Comparison of ENCODE assay signal across 10 mouse cellular contexts in genomic region chr12:111094073-111094472, GRCm38 (mm10). TPM values are rescaled to one million over a fixed set of nuclear protein-coding genes. Genes with fewer than 3 reads are reported as not detected.
DNase-seq lines count a peak whose midpoint lies in the region; ATAC-seq and TF ChIP-seq lines count a peak whose summit lies in the region.
"Had no signal": no experiment of that assay in that cellular context is flagged by ENCODE, and none has a peak within 500 bp of the region (broad histone marks: within the 10 kb centered on the region; RNA-seq: fewer than 3 reads in every experiment).

No protein-coding gene starts in this region.

- H3K79me2 ChIP-seq in MEL (ENCODE audit: control insufficient read depth, insufficient read depth, low read length, poor library complexity), result peaks cover 7% of the 10 kb centered on the region

- H3K4me1 ChIP-seq in heart, postnatal 0 days (ENCODE audit: control insufficient read depth, insufficient read depth), result no peaks in the 10 kb centered on the region; the same call in 1 of the 2 replicates
- H3K4me1 ChIP-seq in MEL (ENCODE audit: control insufficient read depth in 1 of 2, insufficient read depth in 2 of 2, low read length in 2 of 2), result no peaks in the 10 kb centered on the region; a peak in 1 of 4 replicates
- no peaks in the 10 kb centered on the region for H3K4me1 ChIP-seq in forebrain, embryonic 11.5 days (replicated peaks; ENCODE audit: control insufficient read depth, insufficient read depth, low read length)

- intact Hi-C loops in heart, postnatal 14 days (cut with DNase I), result no loop called here

- H3K9ac ChIP-seq in heart, postnatal 0 days (replicated peaks; ENCODE audit: low read depth, low read length), result no peak overlapping the region
- H3K9ac ChIP-seq in MEL (ENCODE audit: control insufficient read depth, low read depth, low read length, poor library complexity, severe bottlenecking), result no peak overlapping the region
- no peak overlapping the region for H3K9ac ChIP-seq in forebrain, embryonic 11.5 days (ENCODE audit: low read length)

- 58% methylated on average over 5 of the region's 5 CpGs for WGBS in heart, postnatal 0 days
- WGBS in forebrain, embryonic 11.5 days, result 87% methylated on average over 5 of the region's 5 CpGs

- ATAC-seq in heart, postnatal 0 days (ENCODE audit: insufficient read depth, low read depth), result peak; percentile 39; the same call in 1 of the 2 replicates
- peak; percentile 56 to 68 for ATAC-seq in hematopoietic stem cell, adult 5-6 weeks (replicated peaks in 1 of 2; ENCODE audit: insufficient read depth in 1 of 2, low FRiP score in 2 of 2, low TSS enrichment in 1 of 2, low read depth in 1 of 2, poor library complexity in 2 of 2, severe bottlenecking in 2 of 2)
- no peak for ATAC-seq in forebrain, embryonic 11.5 days (replicated peaks; ENCODE audit: low FRiP score)
- ATAC-seq: activated CD4-positive, CD25-positive, alpha-beta regulatory T cell, adult 4 months had no signal

- peak overlapping the region; percentile 40 for H3K27ac ChIP-seq in heart, postnatal 0 days (ENCODE audit: low read depth)
- H3K27ac ChIP-seq in MEL (ENCODE audit: control insufficient read depth, low read depth, low read length), result no peak overlapping the region
- H3K27ac ChIP-seq in forebrain, embryonic 11.5 days (ENCODE audit: low read depth, low read length), result no peak overlapping the region

- H3K36me3 ChIP-seq in heart, postnatal 0 days (replicated peaks; ENCODE audit: control insufficient read depth, insufficient read depth, low read length), result peaks cover 18% of the 10 kb centered on the region; the same call in 1 of the 2 replicates
- peaks cover 0 to 24% of the 10 kb centered on the region in 2 experiments; a peak in 2 of 4 replicates for H3K36me3 ChIP-seq in MEL (ENCODE audit: control insufficient read depth in 1 of 2, insufficient read depth in 2 of 2, low read length in 2 of 2)
- no peaks in the 10 kb centered on the region for H3K36me3 ChIP-seq in forebrain, embryonic 11.5 days (ENCODE audit: control insufficient read depth, insufficient read depth, low read length)

- H3K27me3 ChIP-seq in heart, postnatal 0 days (ENCODE audit: control insufficient read depth, insufficient read depth, low read length), result no peaks in the 10 kb centered on the region
- H3K27me3 ChIP-seq in MEL (ENCODE audit: control insufficient read depth in 1 of 2, insufficient read depth in 2 of 2, low read length in 2 of 2), result no peaks in the 10 kb centered on the region
- H3K27me3 ChIP-seq in forebrain, embryonic 11.5 days (ENCODE audit: control insufficient read depth, insufficient read depth, low read length), result no peaks in the 10 kb centered on the region

- no peak overlapping the region for H3K4me3 ChIP-seq in heart, postnatal 0 days (ENCODE audit: low read depth, low read length)
- H3K4me3 ChIP-seq in MEL (ENCODE audit: control insufficient read depth in 1 of 2, insufficient read depth in 1 of 2, low read depth in 2 of 2, low read length in 2 of 2), result no peak overlapping the region
- H3K4me3 ChIP-seq in forebrain, embryonic 11.5 days (ENCODE audit: low read depth, low read length), result no peak overlapping the region

- TF ChIP-seq RAD21 in MEL (IDR thresholded peaks at IDR 0.05; ENCODE audit: low read depth, low read length), result no peak

- no peak for TF ChIP-seq CTCF in heart, postnatal 0 days (IDR thresholded peaks at IDR 0.05; ENCODE audit: low read depth)
- no peak for TF ChIP-seq CTCF in MEL (IDR thresholded peaks at IDR 0.05 in 2 of 3, conservative IDR thresholded peaks at IDR 0.05 in 1 of 3; ENCODE audit: control insufficient read depth in 1 of 3, insufficient read depth in 1 of 3, low read depth in 2 of 3, low read length in 3 of 3, poor library complexity in 1 of 3, severe bottlenecking in 1 of 3)

- H3K4me2 ChIP-seq in heart, postnatal 0 days (ENCODE audit: low read depth, low read length), result no peak overlapping the region
- no peak overlapping the region for H3K4me2 ChIP-seq in forebrain, embryonic 11.5 days (ENCODE audit: low read depth, low read length, severe bottlenecking)

- H3K9me3 ChIP-seq in heart, postnatal 0 days (replicated peaks; ENCODE audit: control insufficient read depth, low read length), result no peaks in the 10 kb centered on the region
- no peaks in the 10 kb centered on the region for H3K9me3 ChIP-seq in MEL (replicated peaks; ENCODE audit: insufficient read depth, low read length)
- no peaks in the 10 kb centered on the region for H3K9me3 ChIP-seq in forebrain, embryonic 11.5 days (ENCODE audit: control insufficient read depth, low read length)

- DNase-seq in heart, postnatal 0 days (ENCODE audit: low spot score), result peak; percentile 30
- DNase-seq in heart, postnatal 14 days, result no peak
- peak; percentile 60 for DNase-seq in MEL (ENCODE audit: low read depth, low spot score)
- DNase-seq in lung, postnatal 36 days, result peak; percentile 59
- DNase-seq in embryo, embryonic 10 days (ENCODE audit: low spot score), result no peak
- DNase-seq in forebrain, embryonic 11.5 days (ENCODE audit: low spot score), result no peak
- DNase-seq: cerebellum, postnatal 25 days; kidney, adult 11 months had no signal

- TF ChIP-seq EP300 in heart, postnatal 0 days (IDR thresholded peaks at IDR 0.05; ENCODE audit: low read depth), result no peak
- peak; percentile 45 to 54; a peak in 3 of 4 replicates for TF ChIP-seq EP300 in MEL (IDR thresholded peaks at IDR 0.05; ENCODE audit: low read depth in 1 of 2, low read length in 2 of 2)

- no peak for TF ChIP-seq POLR2A in MEL (IDR thresholded peaks at IDR 0.05; ENCODE audit: control insufficient read depth in 1 of 2, insufficient read depth in 1 of 2, low read depth in 1 of 2, low read length in 2 of 2, poor library complexity in 1 of 2)

TF ChIP-seq in MEL, 35 proteins besides CTCF, POLR2A, EP300 and RAD21 (continues in another document):
- TF ChIP-seq NRF1 (IDR thresholded peaks at IDR 0.05; ENCODE audit: insufficient read depth, low read depth, low read length, poor library complexity, severe bottlenecking) (no peak), SIN3A (IDR thresholded peaks at IDR 0.05; ENCODE audit: low read length) (peak; percentile 65; the same call in 1 of the 2 replicates), JUND (IDR thresholded peaks at IDR 0.05; ENCODE audit: low read depth, low read length) (no peak), POLR2AphosphoS5 (IDR thresholded peaks at IDR 0.05; ENCODE audit: borderline replicate concordance, low read depth, low read length) (no peak), MEF2A (IDR thresholded peaks at IDR 0.05; ENCODE audit: extremely low read depth, insufficient replicate concordance, low read depth, low read length, poor library complexity, severe bottlenecking) (no peak), ETS1 (IDR thresholded peaks at IDR 0.05; ENCODE audit: low read depth, low read length) (peak; percentile 13; the same call in 1 of the 2 replicates), RCOR1 (IDR thresholded peaks at IDR 0.05; ENCODE audit: low read depth, low read length) (peak; percentile 81), CHD1 (IDR thresholded peaks at IDR 0.05; ENCODE audit: low read depth, low read length) (no peak), E2F4 (IDR thresholded peaks at IDR 0.05; ENCODE audit: borderline replicate concordance, low read depth, low read length) (no peak), MAFK (IDR thresholded peaks at IDR 0.05; ENCODE audit: borderline replicate concordance, low read depth, low read length) (no peak), ELF1 (IDR thresholded peaks at IDR 0.05; ENCODE audit: low read depth, low read length) (no peak), SMC3 (IDR thresholded peaks at IDR 0.05; ENCODE audit: low read depth, low read length) (no peak), POLR2AphosphoS2 (IDR thresholded peaks at IDR 0.05; ENCODE audit: low read length) (no peak), NELFE (IDR thresholded peaks at IDR 0.05; ENCODE audit: low read depth, low read length) (no peak), TAL1 (IDR thresholded peaks at IDR 0.05; ENCODE audit: low read length) (peak; percentile 83), MYB (IDR thresholded peaks at IDR 0.05; ENCODE audit: low read depth, low read length) (no peak), KAT2A (conservative IDR thresholded peaks at IDR 0.05; ENCODE audit: low read depth, low read length) (no peak), BHLHE40 (IDR thresholded peaks at IDR 0.05; ENCODE audit: borderline replicate concordance, low read depth, low read length) (no peak), ZKSCAN1 (IDR thresholded peaks at IDR 0.05; ENCODE audit: low read depth, low read length) (no peak), TBP (IDR thresholded peaks at IDR 0.05; ENCODE audit: low read depth, low read length) (no peak), HCFC1 (IDR thresholded peaks at IDR 0.05; ENCODE audit: low read depth, low read length) (no peak), ZNF384 (IDR thresholded peaks at IDR 0.05; ENCODE audit: low read depth, low read length) (no peak), CHD2 (IDR thresholded peaks at IDR 0.05; ENCODE audit: low read length) (no peak), MAZ (IDR thresholded peaks at IDR 0.05; ENCODE audit: low read depth, low read length) (no peak), GABPA (IDR thresholded peaks at IDR 0.05; ENCODE audit: low read depth, low read length) (no peak), ZMIZ1 (IDR thresholded peaks at IDR 0.05; ENCODE audit: low read depth, low read length) (no peak), MYC (IDR thresholded peaks at IDR 0.05; ENCODE audit: low read depth, low read length) (no peak), USF1 (IDR thresholded peaks at IDR 0.05; ENCODE audit: low read depth, low read length) (no peak), TCF12 (IDR thresholded peaks at IDR 0.05; ENCODE audit: low read depth, low read length) (peak; percentile 37; the same call in 1 of the 2 replicates), USF2 (IDR thresholded peaks at IDR 0.05; ENCODE audit: borderline replicate concordance in 1 of 2, insufficient read depth in 1 of 2, low read depth in 1 of 2, low read length in 2 of 2) (no peak), MAX (IDR thresholded peaks at IDR 0.05; ENCODE audit: low read length) (0 out of 2 replicates have a peak, but pooled peaks have one; percentile 26), MXI1 (IDR thresholded peaks at IDR 0.05; ENCODE audit: low read depth, low read length) (no peak; the same call in 1 of the 2 replicates)

RNA-seq across cellular contexts. Expression of gene Rcor1, which starts 54.9 kb away (rescaled TPM):
- 14.2 and 19.0 TPM in 2 replicates for total RNA-seq in heart, postnatal 0 days (2014; rRNA removed; ENCODE audit: low replicate concordance)
- polyA plus RNA-seq in heart, postnatal 0 days (2015; fragmentation: Nextera tagmentation; extraction: Ambion mirVana), result 4.4 and 5.1 TPM in 2 replicates
- total RNA-seq in heart, postnatal 14 days (2021), result 10 to 100 TPM; 22.0 to 22.3 TPM
- total RNA-seq in MEL (2012; rRNA removed), result 23.1 and 24.0 TPM in 2 replicates
- 10 to 100 TPM; 37.1 to 44.3 TPM for polyA plus RNA-seq in MEL (2012; ENCODE audit: insufficient read depth in 1 of 2, insufficient read length in 2 of 2, low read depth in 1 of 2, low replicate concordance in 2 of 2, missing spikeins in 1 of 2)
- total RNA-seq in hematopoietic stem cell, adult 5-6 weeks (2017), result 32.0 and 47.7 TPM in 2 replicates
- polyA plus RNA-seq in forebrain, embryonic 11.5 days (2014; fragmentation: Nextera tagmentation; extraction: Ambion mirVana), result 14.2 and 16.0 TPM in 2 replicates

Comparison
In these comparisons a context has a peak if more than half of its experiments do, and no peak if none do; other contexts are left out.
1. DNase-seq: peak in heart, postnatal 0 days (single experiment), MEL (single experiment) and lung, postnatal 36 days (single experiment); none in heart, postnatal 14 days (0 of 2), embryo, embryonic 10 days (single experiment) and forebrain, embryonic 11.5 days (single experiment).